Mouse (Mus musculus): ENCODE measurements around the gene Qpctl.

The Qpctl gene

DNA sequence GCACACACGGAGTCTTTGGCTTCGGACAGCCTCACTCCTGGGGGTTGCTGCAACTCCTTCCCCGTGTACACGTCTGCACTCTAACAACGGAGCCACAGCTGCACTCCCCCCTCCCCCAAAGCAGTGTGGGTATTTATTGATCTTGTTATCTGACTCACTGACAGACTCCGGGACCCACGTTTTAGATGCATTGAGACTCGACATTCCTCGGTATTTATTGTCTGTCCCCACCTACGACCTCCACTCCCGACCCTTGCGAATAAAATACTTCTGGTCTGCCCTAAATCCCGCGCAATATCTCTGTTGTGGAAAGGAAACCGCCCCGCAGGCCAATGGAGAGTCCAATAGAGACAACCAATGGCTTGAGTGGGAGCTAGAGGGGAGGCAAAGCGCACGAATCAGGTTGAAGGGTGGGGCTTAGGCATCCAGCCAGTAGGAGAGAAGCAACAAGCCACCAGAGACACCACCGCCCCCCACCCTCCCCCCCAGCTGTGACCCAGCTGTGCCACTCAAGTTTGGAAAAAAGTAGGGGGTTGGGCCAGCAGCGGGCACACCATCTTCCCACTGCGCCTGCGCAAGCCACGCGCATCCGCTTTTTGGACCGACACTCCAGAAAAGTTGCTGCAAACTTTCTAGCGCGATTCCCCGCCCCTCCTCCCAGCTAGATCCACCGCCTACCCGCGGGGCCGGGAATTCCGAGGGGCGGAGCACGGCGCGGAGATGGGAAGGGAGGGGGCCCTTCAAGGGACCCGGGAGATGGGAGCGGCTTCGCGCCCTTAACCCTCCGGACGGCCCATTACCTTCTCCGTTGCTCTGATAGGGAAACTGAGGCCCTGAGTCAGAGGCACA lies 55.3 kb downstream of the Qpctl start:
- CTCF ChIA-PET, result interaction anchor here (0.6 to 15.2 kb wide), 82 partner anchors 8 to 295 kb away, joined by 3 to 356 read pairs (median 6); partner anchors contain the start of genes Rsph6a (in 4 of the 4), Dmpk (in 3 of the 4), Dmwd (in 3 of the 4) and Eml2 (in 2 of the 4)
- POLR2A ChIA-PET, result interaction anchor here in 3 of 4 experiments (0.5 to 18.1 kb wide), 71 partner anchors 8 to 871 kb away, joined by 3 to 172 read pairs (median 5); partner anchors contain the start of genes Dmwd (in 3 of the 3), Fbxo46 (in 3 of the 3), Rsph6a (in 3 of the 3) and Dmpk (in 2 of the 3)

DNA sequence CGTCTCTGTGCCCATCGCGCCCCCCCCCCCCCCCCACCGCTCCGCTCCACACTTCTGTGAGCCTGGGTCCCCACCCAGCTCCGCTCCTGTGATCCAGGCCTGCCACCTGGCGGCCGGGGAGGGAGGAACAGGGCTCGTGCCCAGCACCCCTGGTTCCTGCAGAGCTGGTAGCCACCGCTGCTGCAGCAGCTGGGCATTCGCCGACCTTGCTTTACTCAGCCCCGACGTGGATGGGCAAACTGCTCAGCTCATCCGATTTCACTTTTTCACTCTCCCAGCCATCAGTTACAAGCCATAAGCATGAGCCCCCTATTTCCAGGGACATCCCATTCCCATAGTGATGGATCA lies 55.9 kb downstream of the Qpctl start:
- POLR2A ChIA-PET, result interaction anchor here (0.5 to 18.1 kb wide), 71 partner anchors 7 to 871 kb away, joined by 3 to 172 read pairs (median 5); partner anchors contain the start of genes Rsph6a (in 4 of the 4), Dmwd (in 3 of the 4), Dmpk (in 2 of the 4) and Fbxo46 (in 2 of the 4)
- CTCF ChIA-PET, result interaction anchor here (0.6 to 15.2 kb wide), 87 partner anchors 9 to 579 kb away, joined by 3 to 356 read pairs (median 5); partner anchors contain the start of genes Rsph6a (in 4 of the 4), Dmpk (in 3 of the 4), Dmwd (in 3 of the 4) and Eml2 (in 2 of the 4)

DNA sequence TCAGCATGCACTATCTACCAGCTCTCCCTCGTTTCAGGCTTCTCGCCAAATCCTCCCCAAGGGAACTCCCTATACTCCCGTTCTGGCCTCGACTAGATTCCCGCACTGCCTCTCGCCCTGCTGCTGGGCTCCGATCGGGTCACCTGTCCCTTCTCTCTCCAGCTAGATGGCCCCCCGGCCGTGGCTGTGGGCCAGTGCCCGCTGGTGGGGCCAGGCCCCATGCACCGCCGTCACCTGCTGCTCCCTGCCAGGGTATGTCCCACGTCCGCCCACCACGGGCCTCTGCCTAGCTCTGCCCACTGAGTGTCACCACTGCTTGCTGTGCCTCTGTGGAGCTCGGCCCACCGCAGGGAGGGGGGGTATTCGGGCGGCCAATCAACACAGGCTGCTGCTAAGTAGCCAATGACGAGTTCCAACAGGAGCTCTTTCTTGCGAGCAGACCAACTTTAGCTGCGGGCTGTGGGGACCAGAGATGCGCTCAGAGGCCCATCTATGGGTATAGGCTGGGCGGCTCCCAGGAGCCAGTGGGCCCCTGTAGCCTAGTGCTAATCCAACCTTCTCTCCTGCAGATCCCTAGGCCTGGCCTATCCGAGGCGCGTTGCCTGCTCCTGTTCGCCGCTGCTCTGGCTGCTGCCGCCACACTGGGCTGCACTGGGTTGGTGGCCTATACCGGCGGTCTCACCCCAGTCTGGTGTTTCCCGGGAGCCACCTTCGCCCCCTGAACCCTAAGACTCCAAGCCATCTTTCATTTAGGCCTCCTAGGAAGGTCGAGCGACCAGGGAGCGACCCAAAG lies 56.5 kb downstream of the Qpctl start:
- ChIA-PET POLR2A (interaction anchor here (0.5 to 18.1 kb wide), 60 partner anchors 8 to 870 kb away, joined by 3 to 172 read pairs (median 5); partner anchors contain the start of genes Rsph6a (in 4 of the 4), Dmwd (in 3 of the 4), Dmpk (in 2 of the 4) and Fbxo46 (in 2 of the 4)), CTCF (interaction anchor here (0.6 to 15.2 kb wide), 79 partner anchors 9 to 580 kb away, joined by 3 to 356 read pairs (median 6); partner anchors contain the start of genes Rsph6a (in 4 of the 4), Dmwd (in 3 of the 4), Dmpk (in 2 of the 4) and Eml2 (in 2 of the 4))

DNA sequence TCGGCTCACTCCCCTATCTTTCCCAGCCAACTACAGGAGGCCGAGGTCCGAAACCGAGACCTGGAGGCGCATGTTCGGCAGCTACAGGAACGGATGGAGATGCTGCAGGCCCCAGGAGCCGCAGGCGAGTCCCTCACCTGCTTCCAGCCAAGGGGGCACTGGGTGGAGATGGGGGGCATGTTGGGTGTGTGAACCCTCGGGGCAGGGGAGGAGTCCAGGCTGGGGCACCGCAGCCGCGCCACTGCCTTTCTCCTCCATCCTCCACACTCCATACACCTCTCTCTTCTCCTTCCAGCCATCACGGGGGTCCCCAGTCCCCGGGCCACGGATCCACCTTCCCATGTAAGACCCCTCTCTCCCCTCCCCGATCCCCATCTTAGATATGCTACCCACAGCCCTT lies 57.2 kb downstream of the Qpctl start:
- ChIA-PET CTCF (interaction anchor here (0.9 to 15.2 kb wide), 40 partner anchors 8 to 386 kb away, joined by 3 to 356 read pairs (median 6); partner anchors contain the start of genes Dmwd (in 3 of the 4), Dmpk (in 2 of the 4), Rsph6a (in 2 of the 4) and Eml2 (in 1 of the 4)), POLR2A (interaction anchor here (0.7 to 18.1 kb wide), 35 partner anchors 8 to 217 kb away, joined by 3 to 172 read pairs (median 5); partner anchors contain the start of genes Rsph6a (in 3 of the 4), Dmpk (in 2 of the 4), Dmwd (in 2 of the 4) and Fbxo46 (in 2 of the 4))
